Mouse (Mus musculus): ENCODE measurements around the gene Gpd2. TPM values are rescaled to one million over a fixed set of nuclear protein-coding genes. Genes with fewer than 3 reads are reported as not detected.

The Gpd2 gene
- polyA plus RNA-seq, 1 experiment from 2014 or later = 28.5 TPM

- no peak overlapping the region for H3K27ac ChIP-seq (ENCODE audit: low read length)
- ATAC-seq = no peak
- no peaks in the 10 kb centered on the region for H3K9me3 ChIP-seq (ENCODE audit: control insufficient read depth, low read length)
- 0 out of 2 replicates have a peak, but pooled peaks cover under 1% of the 10 kb centered on the region for H3K4me1 ChIP-seq (replicated peaks; ENCODE audit: control insufficient read depth, insufficient read depth, low read length)
- 89% methylated on average over 8 of the region's 8 CpGs for WGBS
- H3K9ac ChIP-seq (replicated peaks; ENCODE audit: low read depth, low read length) = no peak overlapping the region
- no peak overlapping the region for H3K4me2 ChIP-seq (ENCODE audit: low read length)
- no peak overlapping the region for H3K4me3 ChIP-seq (replicated peaks; ENCODE audit: low read length)
- H3K36me3 ChIP-seq (ENCODE audit: control insufficient read depth, insufficient read depth) = no peaks in the 10 kb centered on the region
- no peaks in the 10 kb centered on the region for H3K27me3 ChIP-seq (replicated peaks; ENCODE audit: control insufficient read depth, insufficient read depth, low read length)
These were observed 24.0 kb downstream of the Gpd2 start for GRCm38 (mm10) chr2:57261286-57262077.

- Histone ChIP-seq H3K9ac (replicated peaks; ENCODE audit: low read depth, low read length) (no peak overlapping the region), H3K36me3 (ENCODE audit: control insufficient read depth, insufficient read depth) (no peaks in the 10 kb centered on the region), H3K4me1 (replicated peaks; ENCODE audit: control insufficient read depth, insufficient read depth, low read length) (peaks cover 8% of the 10 kb centered on the region), H3K27ac (ENCODE audit: low read length) (no peak overlapping the region), H3K27me3 (replicated peaks; ENCODE audit: control insufficient read depth, insufficient read depth, low read length) (no peaks in the 10 kb centered on the region), H3K4me2 (ENCODE audit: low read length) (no peak overlapping the region), H3K9me3 (ENCODE audit: control insufficient read depth, low read length) (no peaks in the 10 kb centered on the region), H3K4me3 (replicated peaks; ENCODE audit: low read length) (no peak overlapping the region)
- 77% methylated on average over 1 of the region's 1 CpGs for WGBS
- ATAC-seq = no peak
These were observed 26.0 kb downstream of the Gpd2 start for GRCm38 (mm10) chr2:57263431-57263830.

- Histone ChIP-seq H3K27ac (ENCODE audit: low read length) (no peak overlapping the region), H3K36me3 (ENCODE audit: control insufficient read depth, insufficient read depth) (no peaks in the 10 kb centered on the region), H3K4me3 (replicated peaks; ENCODE audit: low read length) (no peak overlapping the region), H3K27me3 (replicated peaks; ENCODE audit: control insufficient read depth, insufficient read depth, low read length) (no peaks in the 10 kb centered on the region), H3K4me2 (ENCODE audit: low read length) (no peak overlapping the region), H3K9me3 (ENCODE audit: control insufficient read depth, low read length) (no peaks in the 10 kb centered on the region), H3K4me1 (replicated peaks; ENCODE audit: control insufficient read depth, insufficient read depth, low read length) (peaks cover 8% of the 10 kb centered on the region), H3K9ac (replicated peaks; ENCODE audit: low read depth, low read length) (no peak overlapping the region)
- ATAC-seq = no peak
- 91% methylated on average over 7 of the region's 7 CpGs for WGBS
These were observed 27.5 kb downstream of the Gpd2 start for GRCm38 (mm10) chr2:57264912-57265311.

- H3K4me2 ChIP-seq (ENCODE audit: low read length) = no peak overlapping the region
- H3K27me3 ChIP-seq (replicated peaks; ENCODE audit: control insufficient read depth, insufficient read depth, low read length) = no peaks in the 10 kb centered on the region
- ATAC-seq = peak; percentile 54; the same call in 1 of the 2 replicates
- no peaks in the 10 kb centered on the region for H3K9me3 ChIP-seq (ENCODE audit: control insufficient read depth, low read length)
- no peak overlapping the region for H3K27ac ChIP-seq (ENCODE audit: low read length)
- H3K9ac ChIP-seq (replicated peaks; ENCODE audit: low read depth, low read length) = no peak overlapping the region
- peaks cover 8% of the 10 kb centered on the region for H3K4me1 ChIP-seq (replicated peaks; ENCODE audit: control insufficient read depth, insufficient read depth, low read length)
- WGBS = 18% methylated on average over 4 of the region's 4 CpGs
- H3K36me3 ChIP-seq (ENCODE audit: control insufficient read depth, insufficient read depth) = no peaks in the 10 kb centered on the region
- no peak overlapping the region for H3K4me3 ChIP-seq (replicated peaks; ENCODE audit: low read length)
These were observed 29.4 kb downstream of the Gpd2 start for GRCm38 (mm10) chr2:57266679-57267393.

GRCm38 (mm10) chr2:57267394-57267716, 29.9 kb downstream of the Gpd2 start:
- no peak overlapping the region for H3K4me2 ChIP-seq (ENCODE audit: low read length)
- H3K9ac ChIP-seq (replicated peaks; ENCODE audit: low read depth, low read length) = no peak overlapping the region
- H3K36me3 ChIP-seq (ENCODE audit: control insufficient read depth, insufficient read depth) = no peaks in the 10 kb centered on the region
- no peak overlapping the region for H3K27ac ChIP-seq (ENCODE audit: low read length)
- no peaks in the 10 kb centered on the region for H3K9me3 ChIP-seq (ENCODE audit: control insufficient read depth, low read length)
- 3% methylated on average over 7 of the region's 7 CpGs for WGBS
- peaks cover 8% of the 10 kb centered on the region for H3K4me1 ChIP-seq (replicated peaks; ENCODE audit: control insufficient read depth, insufficient read depth, low read length)
- 0 out of 2 replicates have a peak, but pooled peaks have one; percentile 26 for ATAC-seq
- no peak overlapping the region for H3K4me3 ChIP-seq (replicated peaks; ENCODE audit: low read length)
- no peaks in the 10 kb centered on the region for H3K27me3 ChIP-seq (replicated peaks; ENCODE audit: control insufficient read depth, insufficient read depth, low read length)

GRCm38 (mm10) chr2:57267896-57268295, 30.5 kb downstream of the Gpd2 start:
- H3K4me3 ChIP-seq (replicated peaks; ENCODE audit: low read length) = no peak overlapping the region
- peaks cover 8% of the 10 kb centered on the region for H3K4me1 ChIP-seq (replicated peaks; ENCODE audit: control insufficient read depth, insufficient read depth, low read length)
- H3K4me2 ChIP-seq (ENCODE audit: low read length) = no peak overlapping the region
- no peaks in the 10 kb centered on the region for H3K27me3 ChIP-seq (replicated peaks; ENCODE audit: control insufficient read depth, insufficient read depth, low read length)
- no peaks in the 10 kb centered on the region for H3K9me3 ChIP-seq (ENCODE audit: control insufficient read depth, low read length)
- no peak for ATAC-seq
- H3K27ac ChIP-seq (ENCODE audit: low read length) = no peak overlapping the region
- 14% methylated on average over 7 of the region's 7 CpGs for WGBS
- no peak overlapping the region for H3K9ac ChIP-seq (replicated peaks; ENCODE audit: low read depth, low read length)
- no peaks in the 10 kb centered on the region for H3K36me3 ChIP-seq (ENCODE audit: control insufficient read depth, insufficient read depth)

GRCm38 (mm10) chr2:57268839-57269238, 31.4 kb downstream of the Gpd2 start:
- H3K9me3 ChIP-seq (ENCODE audit: control insufficient read depth, low read length) = no peaks in the 10 kb centered on the region
- no peak overlapping the region for H3K4me3 ChIP-seq (replicated peaks; ENCODE audit: low read length)
- 90% methylated on average over 3 of the region's 3 CpGs for WGBS
- no peaks in the 10 kb centered on the region for H3K27me3 ChIP-seq (replicated peaks; ENCODE audit: control insufficient read depth, insufficient read depth, low read length)
- no peak overlapping the region for H3K9ac ChIP-seq (replicated peaks; ENCODE audit: low read depth, low read length)
- H3K4me2 ChIP-seq (ENCODE audit: low read length) = no peak overlapping the region
- H3K27ac ChIP-seq (ENCODE audit: low read length) = no peak overlapping the region
- no peak for ATAC-seq
- no peaks in the 10 kb centered on the region for H3K36me3 ChIP-seq (ENCODE audit: control insufficient read depth, insufficient read depth)
- H3K4me1 ChIP-seq (replicated peaks; ENCODE audit: control insufficient read depth, insufficient read depth, low read length) = peaks cover 8% of the 10 kb centered on the region

- WGBS = 73% methylated on average over 13 of the region's 13 CpGs
- ATAC-seq = no peak
- H3K27me3 ChIP-seq (replicated peaks; ENCODE audit: control insufficient read depth, insufficient read depth, low read length) = no peaks in the 10 kb centered on the region
- no peaks in the 10 kb centered on the region for H3K9me3 ChIP-seq (ENCODE audit: control insufficient read depth, low read length)
- peaks cover 8% of the 10 kb centered on the region for H3K4me1 ChIP-seq (replicated peaks; ENCODE audit: control insufficient read depth, insufficient read depth, low read length)
- H3K27ac ChIP-seq (ENCODE audit: low read length) = no peak overlapping the region
- no peak overlapping the region for H3K9ac ChIP-seq (replicated peaks; ENCODE audit: low read depth, low read length)
- no peak overlapping the region for H3K4me3 ChIP-seq (replicated peaks; ENCODE audit: low read length)
- H3K36me3 ChIP-seq (ENCODE audit: control insufficient read depth, insufficient read depth) = no peaks in the 10 kb centered on the region
- no peak overlapping the region for H3K4me2 ChIP-seq (ENCODE audit: low read length)
These were observed 32.4 kb downstream of the Gpd2 start for GRCm38 (mm10) chr2:57269690-57270435.

- no peak overlapping the region for H3K4me3 ChIP-seq (replicated peaks; ENCODE audit: low read length)
- H3K9ac ChIP-seq (replicated peaks; ENCODE audit: low read depth, low read length) = no peak overlapping the region
- H3K4me2 ChIP-seq (ENCODE audit: low read length) = no peak overlapping the region
- no peak for ATAC-seq
- H3K36me3 ChIP-seq (ENCODE audit: control insufficient read depth, insufficient read depth) = no peaks in the 10 kb centered on the region
- no peak overlapping the region for H3K27ac ChIP-seq (ENCODE audit: low read length)
- H3K27me3 ChIP-seq (replicated peaks; ENCODE audit: control insufficient read depth, insufficient read depth, low read length) = no peaks in the 10 kb centered on the region
- H3K4me1 ChIP-seq (replicated peaks; ENCODE audit: control insufficient read depth, insufficient read depth, low read length) = peaks cover 16% of the 10 kb centered on the region
- no peaks in the 10 kb centered on the region for H3K9me3 ChIP-seq (ENCODE audit: control insufficient read depth, low read length)
- 84% methylated on average over 10 of the region's 10 CpGs for WGBS
These were observed 42.8 kb downstream of the Gpd2 start for GRCm38 (mm10) chr2:57280190-57280723.

Data from forebrain, embryonic 16.5 days (tissue).